Mouse (Mus musculus): ENCODE data around the gene Sult4a1.
"Not testable (repeated sequence)": the region's sequence is repeated elsewhere in the genome, so short reads cannot be mapped to it uniquely, and the experiment has no call there.

DNA sequence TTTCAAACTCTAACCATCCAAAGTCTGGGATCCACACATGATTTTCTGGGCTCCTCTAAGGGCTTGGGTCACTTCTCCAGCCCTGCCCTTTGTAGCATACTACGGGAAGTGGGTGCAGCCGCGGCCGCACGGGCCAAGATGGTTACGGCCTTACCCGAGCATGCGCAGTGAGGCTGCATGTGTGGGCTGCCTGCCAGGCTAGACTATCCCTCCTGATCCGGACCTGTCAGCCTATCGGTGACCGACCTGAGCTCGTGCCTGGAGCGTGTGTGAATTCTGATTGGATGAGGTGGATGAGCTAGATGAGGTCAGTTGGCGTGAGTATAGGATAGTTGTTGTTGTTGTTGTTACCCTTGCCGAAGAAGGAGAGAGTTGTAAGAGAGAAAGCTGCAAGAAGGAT is 8.0 kb downstream of the Sult4a1 start:
- not testable (repeated sequence) for TF ChIP-seq CTCF, EP300 (IDR thresholded peaks at IDR 0.05)

Measured in lung, postnatal 0 days (tissue).